Mouse (Mus musculus): ENCODE measurements around the gene Esr2. TPM values are rescaled to one million over a fixed set of nuclear protein-coding genes. Genes with fewer than 3 reads are reported as not detected.

The Esr2 gene
- polyA plus RNA-seq, 1 experiment: 2.6 TPM

- no peak for TF ChIP-seq CTCF (IDR thresholded peaks at IDR 0.05; ENCODE audit: insufficient read depth, low read length)
- TF ChIP-seq POLR2A (IDR thresholded peaks at IDR 0.05; ENCODE audit: borderline replicate concordance, extremely low read depth, low read depth, low read length): no peak
- Histone ChIP-seq H3K4me1 (ENCODE audit: control insufficient read depth, insufficient read depth, low read length) (no peaks in the 10 kb centered on the region), H3K4me3 (replicated peaks; ENCODE audit: extremely low read depth, low read depth, low read length) (no peak overlapping the region)
- WGBS: 41% methylated on average over 3 of the region's 3 CpGs
- no peak for DNase-seq
These were observed 48.8 kb downstream of the Esr2 start for GRCm38 (mm10) chr12:76128306-76128705.

- DNase-seq: no peak
- H3K4me1 ChIP-seq (ENCODE audit: control insufficient read depth, insufficient read depth, low read length): no peaks in the 10 kb centered on the region
- WGBS: 85% methylated on average over 6 of the region's 6 CpGs
- TF ChIP-seq POLR2A (IDR thresholded peaks at IDR 0.05; ENCODE audit: borderline replicate concordance, extremely low read depth, low read depth, low read length): no peak
- TF ChIP-seq CTCF (IDR thresholded peaks at IDR 0.05; ENCODE audit: insufficient read depth, low read length): no peak
- no peak overlapping the region for H3K4me3 ChIP-seq (replicated peaks; ENCODE audit: extremely low read depth, low read depth, low read length)
These were observed 53.8 kb downstream of the Esr2 start for GRCm38 (mm10) chr12:76123223-76123622.

GRCm38 (mm10) chr12:76117632-76118153, 59.4 kb downstream of the Esr2 start:
- no peak overlapping the region for H3K4me3 ChIP-seq (replicated peaks; ENCODE audit: extremely low read depth, low read depth, low read length)
- DNase-seq: no peak
- 58% methylated on average over 4 of the region's 4 CpGs for WGBS
- TF ChIP-seq POLR2A (IDR thresholded peaks at IDR 0.05; ENCODE audit: borderline replicate concordance, extremely low read depth, low read depth, low read length) (no peak), CTCF (IDR thresholded peaks at IDR 0.05; ENCODE audit: insufficient read depth, low read length) (no peak)
- H3K4me1 ChIP-seq (ENCODE audit: control insufficient read depth, insufficient read depth, low read length): no peaks in the 10 kb centered on the region

- no peak for TF ChIP-seq CTCF (IDR thresholded peaks at IDR 0.05; ENCODE audit: insufficient read depth, low read length)
- no peak for TF ChIP-seq POLR2A (IDR thresholded peaks at IDR 0.05; ENCODE audit: borderline replicate concordance, extremely low read depth, low read depth, low read length)
- 71% methylated on average over 4 of the region's 4 CpGs for WGBS
- Histone ChIP-seq H3K4me3 (replicated peaks; ENCODE audit: extremely low read depth, low read depth, low read length) (no peak overlapping the region), H3K4me1 (ENCODE audit: control insufficient read depth, insufficient read depth, low read length) (no peaks in the 10 kb centered on the region)
- no peak for DNase-seq
These were observed 60.5 kb downstream of the Esr2 start for GRCm38 (mm10) chr12:76116577-76116976.

- Histone ChIP-seq H3K4me1 (ENCODE audit: control insufficient read depth, insufficient read depth, low read length) (no peaks in the 10 kb centered on the region), H3K4me3 (replicated peaks; ENCODE audit: extremely low read depth, low read depth, low read length) (no peak overlapping the region)
- TF ChIP-seq POLR2A (IDR thresholded peaks at IDR 0.05; ENCODE audit: borderline replicate concordance, extremely low read depth, low read depth, low read length) (no peak), CTCF (IDR thresholded peaks at IDR 0.05; ENCODE audit: insufficient read depth, low read length) (no peak)
- no peak for DNase-seq
- WGBS: 60% methylated on average over 3 of the region's 3 CpGs
These were observed 66.0 kb downstream of the Esr2 start for GRCm38 (mm10) chr12:76111046-76111445.

GRCm38 (mm10) chr12:76109646-76110405, 67.2 kb downstream of the Esr2 start:
- 89% methylated on average over 15 of the region's 15 CpGs for WGBS
- TF ChIP-seq CTCF (IDR thresholded peaks at IDR 0.05; ENCODE audit: insufficient read depth, low read length) (no peak), POLR2A (IDR thresholded peaks at IDR 0.05; ENCODE audit: borderline replicate concordance, extremely low read depth, low read depth, low read length) (no peak)
- H3K4me3 ChIP-seq (replicated peaks; ENCODE audit: extremely low read depth, low read depth, low read length): no peak overlapping the region
- no peak for DNase-seq
- H3K4me1 ChIP-seq (ENCODE audit: control insufficient read depth, insufficient read depth, low read length): no peaks in the 10 kb centered on the region

- H3K4me1 ChIP-seq (ENCODE audit: control insufficient read depth, insufficient read depth, low read length): no peaks in the 10 kb centered on the region
- 88% methylated on average over 20 of the region's 20 CpGs for WGBS
- TF ChIP-seq CTCF (IDR thresholded peaks at IDR 0.05; ENCODE audit: insufficient read depth, low read length) (no peak), POLR2A (IDR thresholded peaks at IDR 0.05; ENCODE audit: borderline replicate concordance, extremely low read depth, low read depth, low read length) (no peak)
- H3K4me3 ChIP-seq (replicated peaks; ENCODE audit: extremely low read depth, low read depth, low read length): no peak overlapping the region
- DNase-seq: no peak
These were observed 72.3 kb downstream of the Esr2 start for GRCm38 (mm10) chr12:76104596-76105351.

GRCm38 (mm10) chr12:76102621-76103020, 74.4 kb downstream of the Esr2 start:
- 87% methylated on average over 12 of the region's 12 CpGs for WGBS
- TF ChIP-seq CTCF (IDR thresholded peaks at IDR 0.05; ENCODE audit: insufficient read depth, low read length) (no peak), POLR2A (IDR thresholded peaks at IDR 0.05; ENCODE audit: borderline replicate concordance, extremely low read depth, low read depth, low read length) (no peak)
- no peak for DNase-seq
- Histone ChIP-seq H3K4me3 (replicated peaks; ENCODE audit: extremely low read depth, low read depth, low read length) (no peak overlapping the region), H3K4me1 (ENCODE audit: control insufficient read depth, insufficient read depth, low read length) (no peaks in the 10 kb centered on the region)

GRCm38 (mm10) chr12:76095117-76096035, 81.7 kb downstream of the Esr2 start:
- TF ChIP-seq POLR2A (IDR thresholded peaks at IDR 0.05; ENCODE audit: borderline replicate concordance, extremely low read depth, low read depth, low read length) (no peak), CTCF (IDR thresholded peaks at IDR 0.05; ENCODE audit: insufficient read depth, low read length) (no peak)
- Histone ChIP-seq H3K4me3 (replicated peaks; ENCODE audit: extremely low read depth, low read depth, low read length) (no peak overlapping the region), H3K4me1 (ENCODE audit: control insufficient read depth, insufficient read depth, low read length) (no peaks in the 10 kb centered on the region)
- 60% methylated on average over 30 of the region's 30 CpGs for WGBS
- peak; percentile 33 for DNase-seq

All from lung, adult 2 months (tissue).